Mouse (Mus musculus): Measurements from ENCODE around the gene A4gnt. TPM values are rescaled to one million over a fixed set of nuclear protein-coding genes. Genes with fewer than 3 reads are reported as not detected.
A peak's percentile ranks its signal among the peaks of the same experiment; 100 is the strongest.
"Not testable (repeated sequence)": the region's sequence is repeated elsewhere in the genome, so short reads cannot be mapped to it uniquely, and the experiment has no call there.

The A4gnt gene
- polyA plus RNA-seq, 1 experiment from 2014 or later, result not detected

- WGBS, result 28% methylated on average over 8 of the region's 8 CpGs
- peaks cover 21% of the 10 kb centered on the region for H3K36me3 ChIP-seq (ENCODE audit: insufficient read depth)
- no peaks in the 10 kb centered on the region for H3K9me3 ChIP-seq (ENCODE audit: low read depth, low read length)
- H3K4me1 ChIP-seq (ENCODE audit: insufficient read depth), result no peaks in the 10 kb centered on the region
- H3K4me3 ChIP-seq (ENCODE audit: low read depth, low read length), result no peak overlapping the region
- ATAC-seq (ENCODE audit: insufficient read depth) (peak; percentile 49; the same call in 1 of the 2 replicates), DNase-seq (peak; percentile 81)
- TF ChIP-seq CTCF (IDR thresholded peaks at IDR 0.05; ENCODE audit: low read depth), result peak; percentile 88
- H3K4me2 ChIP-seq, result no peak overlapping the region
- H3K9ac ChIP-seq, result no peak overlapping the region
- H3K27ac ChIP-seq (ENCODE audit: low read depth), result no peak overlapping the region
- no peaks in the 10 kb centered on the region for H3K27me3 ChIP-seq (ENCODE audit: insufficient read depth, low read length)
Observed at GRCm38 (mm10) chr9:99587505-99588202, 24.6 kb upstream of the A4gnt start.

GRCm38 (mm10) chr9:99591144-99591543 lies 21.2 kb upstream of the A4gnt start:
- H3K36me3 ChIP-seq (ENCODE audit: insufficient read depth), result no peaks in the 10 kb centered on the region
- H3K4me1 ChIP-seq (ENCODE audit: insufficient read depth), result no peaks in the 10 kb centered on the region
- TF ChIP-seq CTCF (IDR thresholded peaks at IDR 0.05; ENCODE audit: low read depth), result no peak
- ATAC-seq (ENCODE audit: insufficient read depth) (no peak), DNase-seq (no peak)
- no peak overlapping the region for H3K4me3 ChIP-seq (ENCODE audit: low read depth, low read length)
- no peak overlapping the region for H3K27ac ChIP-seq (ENCODE audit: low read depth)
- no peak overlapping the region for H3K4me2 ChIP-seq
- no peaks in the 10 kb centered on the region for H3K27me3 ChIP-seq (ENCODE audit: insufficient read depth, low read length)
- no peak overlapping the region for H3K9ac ChIP-seq
- 62% methylated on average over 8 of the region's 8 CpGs for WGBS
- no peaks in the 10 kb centered on the region; the same call in 1 of the 2 replicates for H3K9me3 ChIP-seq (ENCODE audit: low read depth, low read length)

- H3K27me3 ChIP-seq (ENCODE audit: insufficient read depth, low read length); H3K4me2 ChIP-seq; H3K9me3 ChIP-seq (ENCODE audit: low read depth, low read length); H3K4me1 ChIP-seq (ENCODE audit: insufficient read depth); H3K4me3 ChIP-seq (ENCODE audit: low read depth, low read length); H3K36me3 ChIP-seq (ENCODE audit: insufficient read depth); DNase-seq; H3K9ac ChIP-seq; ATAC-seq (ENCODE audit: insufficient read depth); H3K27ac ChIP-seq (ENCODE audit: low read depth): not testable (repeated sequence)
- WGBS, result 92% methylated on average over 6 of the region's 6 CpGs
Observed at GRCm38 (mm10) chr9:99599127-99599526, 13.2 kb upstream of the A4gnt start.

GRCm38 (mm10) chr9:99603566-99603965 lies 8.7 kb upstream of the A4gnt start:
- WGBS, result 58% methylated on average over 2 of the region's 2 CpGs
- no peak overlapping the region for H3K27ac ChIP-seq (ENCODE audit: low read depth)
- DNase-seq (no peak), ATAC-seq (ENCODE audit: insufficient read depth) (no peak)
- no peaks in the 10 kb centered on the region for H3K27me3 ChIP-seq (ENCODE audit: insufficient read depth, low read length)
- H3K4me1 ChIP-seq (ENCODE audit: insufficient read depth), result no peaks in the 10 kb centered on the region
- no peak overlapping the region for H3K4me3 ChIP-seq (ENCODE audit: low read depth, low read length)
- no peak overlapping the region for H3K4me2 ChIP-seq
- no peaks in the 10 kb centered on the region for H3K36me3 ChIP-seq (ENCODE audit: insufficient read depth)
- no peaks in the 10 kb centered on the region for H3K9me3 ChIP-seq (ENCODE audit: low read depth, low read length)
- no peak for TF ChIP-seq CTCF (IDR thresholded peaks at IDR 0.05; ENCODE audit: low read depth)
- H3K9ac ChIP-seq, result no peak overlapping the region

GRCm38 (mm10) chr9:99619688-99620087 lies 7.4 kb downstream of the A4gnt start:
- Histone ChIP-seq H3K27ac (ENCODE audit: low read depth) (no peak overlapping the region), H3K9ac (no peak overlapping the region), H3K4me1 (ENCODE audit: insufficient read depth) (no peaks in the 10 kb centered on the region), H3K27me3 (ENCODE audit: insufficient read depth, low read length) (no peaks in the 10 kb centered on the region), H3K4me3 (ENCODE audit: low read depth, low read length) (no peak overlapping the region), H3K9me3 (ENCODE audit: low read depth, low read length) (no peaks in the 10 kb centered on the region), H3K36me3 (ENCODE audit: insufficient read depth) (no peaks in the 10 kb centered on the region), H3K4me2 (no peak overlapping the region)
- ATAC-seq (ENCODE audit: insufficient read depth) (no peak), DNase-seq (no peak)
- no peak for TF ChIP-seq CTCF (IDR thresholded peaks at IDR 0.05; ENCODE audit: low read depth)
- WGBS, result 89% methylated on average over 7 of the region's 8 CpGs

- no peak for DNase-seq
- WGBS, result 85% methylated on average over 11 of the region's 11 CpGs
Observed at GRCm38 (mm10) chr9:99620196-99620595, 7.9 kb downstream of the A4gnt start.

GRCm38 (mm10) chr9:99622034-99622433 lies 9.7 kb downstream of the A4gnt start:
- Histone ChIP-seq H3K27me3 (ENCODE audit: insufficient read depth, low read length) (no peaks in the 10 kb centered on the region), H3K4me3 (ENCODE audit: low read depth, low read length) (no peak overlapping the region), H3K9me3 (ENCODE audit: low read depth, low read length) (no peaks in the 10 kb centered on the region), H3K36me3 (ENCODE audit: insufficient read depth) (no peaks in the 10 kb centered on the region), H3K4me1 (ENCODE audit: insufficient read depth) (no peaks in the 10 kb centered on the region), H3K27ac (ENCODE audit: low read depth) (no peak overlapping the region), H3K4me2 (no peak overlapping the region), H3K9ac (no peak overlapping the region)
- 67% methylated on average over 1 of the region's 1 CpGs for WGBS
- no peak for TF ChIP-seq CTCF (IDR thresholded peaks at IDR 0.05; ENCODE audit: low read depth)
- no peak for ATAC-seq (ENCODE audit: insufficient read depth)
- DNase-seq, result no peak

More at GRCm38 (mm10) chr9:99620196-99620595, 7.9 kb downstream of the A4gnt start:
- TF ChIP-seq CTCF (IDR thresholded peaks at IDR 0.05; ENCODE audit: low read depth), result no peak
- no peak for ATAC-seq (ENCODE audit: insufficient read depth)
- Histone ChIP-seq H3K27me3 (ENCODE audit: insufficient read depth, low read length) (no peaks in the 10 kb centered on the region), H3K36me3 (ENCODE audit: insufficient read depth) (no peaks in the 10 kb centered on the region), H3K4me1 (ENCODE audit: insufficient read depth) (no peaks in the 10 kb centered on the region), H3K4me2 (no peak overlapping the region), H3K9ac (no peak overlapping the region), H3K27ac (ENCODE audit: low read depth) (no peak overlapping the region), H3K4me3 (ENCODE audit: low read depth, low read length) (no peak overlapping the region), H3K9me3 (ENCODE audit: low read depth, low read length) (no peaks in the 10 kb centered on the region)
